Mouse (Mus musculus) layer of hippocampus, adult 6 months (tissue): ENCODE data around the gene Cyp2w1. TPM values are rescaled to one million over a fixed set of nuclear protein-coding genes. Genes with fewer than 3 reads are reported as not detected.

Source experiments
- long read RNA-seq, 2 experiments: library from polyadenylated mRNA; unstranded; transcript quantifications; one replicate each; pipeline ENCODE4 v2.0.0; 2019 to 2020
- microRNA-seq: library from miRNA; unstranded; fragments of <30 nt; microRNA quantifications from one replicate; pipeline ENCODE4 v1.2.0, GENCODE M21; 2020
- polyA plus RNA-seq: library from polyadenylated mRNA; unstranded; fragments of <200 nt; fragmentation: Nextera tagmentation; gene quantifications from 2 replicates; pipeline ENCODE4 v1.2.3, GENCODE M21; 2021

Gene Cyp2w1
- polyA plus RNA-seq, result not detected in 2 replicates
- long read RNA-seq, experiment 1, result 0 reads
- long read RNA-seq, experiment 2, result 0 reads

GRCm38 (mm10) chr5:139352317-139352716 is at the start of gene Cyp2w1:
Cyp2w1 (plus strand) TSS chr5:139352617.

DNA sequence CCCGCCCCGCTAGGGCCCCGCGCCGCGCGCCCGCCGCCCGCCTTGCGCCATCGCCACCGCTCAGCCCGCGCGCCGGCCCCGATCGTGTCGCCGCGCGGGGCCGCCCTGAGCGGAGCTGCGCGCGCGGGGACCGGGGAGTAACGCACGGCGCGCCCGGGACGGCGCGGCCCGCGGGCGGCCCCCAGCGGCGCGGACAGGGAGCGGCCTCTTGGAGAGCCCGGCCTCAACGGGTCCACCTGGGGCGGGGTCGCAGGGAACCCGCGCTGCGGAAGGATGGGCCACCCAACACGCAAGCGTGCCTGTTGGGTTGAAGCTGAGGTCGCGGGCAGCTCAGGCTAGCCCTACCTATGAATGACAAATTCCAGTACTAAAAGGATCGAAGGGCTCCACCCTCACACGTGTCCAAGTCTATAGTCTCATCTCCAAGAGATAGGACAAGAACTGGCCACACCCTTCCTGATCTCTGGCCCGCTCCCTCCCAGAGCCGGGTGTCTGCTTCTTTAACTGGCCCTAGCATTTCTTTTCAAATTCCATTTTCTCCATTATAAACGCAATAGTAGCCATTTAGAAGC is 26.9 kb upstream of the Cyp2w1 start, which contains the start of gene Adap1:
TSS of gene Adap1 (minus strand) at position 228 of the 572 bp plus-strand sequence.

DNA sequence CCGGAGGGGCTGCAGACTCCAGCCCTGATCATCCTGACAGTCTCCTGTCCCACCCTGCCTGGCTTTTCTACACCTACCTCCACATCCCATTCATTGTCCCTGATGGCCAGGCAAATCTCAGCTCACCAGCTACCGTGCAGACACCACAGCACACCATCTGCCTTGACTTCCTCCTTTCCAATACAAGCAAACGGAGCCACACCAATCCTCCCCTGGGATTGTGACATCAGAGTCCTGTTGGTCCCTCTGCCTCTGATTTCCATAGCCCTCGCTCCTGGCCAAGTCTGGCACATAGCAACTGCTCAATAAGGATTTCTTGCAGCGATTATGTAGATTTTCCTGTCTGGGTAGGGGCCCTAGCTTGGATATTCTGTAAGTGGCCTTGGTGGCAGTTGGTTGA is 1.3 kb upstream of the Cyp2w1 start, which contains the start of gene Cox19:
TSS of gene Cox19 (minus strand) at position 285 of the 400 bp plus-strand sequence.

DNA sequence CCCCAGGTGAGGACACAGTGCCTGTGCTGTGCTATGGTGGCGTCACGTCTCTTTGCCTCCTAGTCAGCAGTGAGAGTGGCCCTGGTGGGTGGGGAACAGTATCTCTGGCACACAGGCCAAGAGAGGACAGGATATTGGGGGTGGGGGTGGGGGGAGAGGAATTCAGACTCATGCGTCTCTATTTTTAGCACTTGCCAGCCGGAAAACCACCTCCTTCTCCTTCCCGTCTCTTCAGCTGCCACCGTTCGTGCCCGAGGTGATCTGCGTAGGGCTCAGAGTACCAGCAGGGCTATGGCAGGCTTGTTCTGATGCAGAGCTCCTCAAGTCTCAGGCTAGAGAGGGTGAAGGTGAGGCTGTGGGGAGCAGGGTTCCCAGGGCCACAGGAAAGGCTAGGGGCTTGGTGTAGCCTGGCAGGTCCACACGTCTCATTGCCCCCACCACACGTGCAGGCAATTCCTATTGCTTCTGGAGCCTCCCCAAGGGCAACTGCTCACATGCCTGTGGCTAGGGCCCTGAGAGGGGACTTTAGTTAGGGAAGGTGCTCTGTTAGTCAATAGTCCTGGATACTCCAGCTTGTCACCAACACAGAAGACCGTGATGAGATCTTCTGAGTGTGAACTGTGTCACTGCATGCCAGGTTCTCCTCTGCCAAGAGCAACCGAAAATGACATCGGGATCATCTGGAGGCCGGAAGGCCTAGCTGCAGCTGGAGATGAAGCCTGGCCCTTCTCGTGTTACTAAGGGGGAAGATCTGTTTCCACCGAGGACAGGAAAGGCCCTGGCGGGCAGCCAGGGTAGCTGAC is 25.3 kb downstream of the Cyp2w1 start, which contains the start of gene Gpr146:
TSS of gene Gpr146 (plus strand) at position 230 of the 803 bp plus-strand sequence.

GRCm38 (mm10) chr5:139404801-139405401 is 52.5 kb downstream of the Cyp2w1 start, which contains the start of gene C130050O18Rik:
C130050O18Rik (plus strand) TSS chr5:139405280.

Small RNA genes within 50 kb of the gene (microRNA-seq; reads per million reads assigned to microRNA genes)
- gene Mir339, result 394 reads per million, percentile 72 among the genes with 10 or more reads in this experiment

Other genes starting within 250 kb of the Cyp2w1 start
- gene Prkar1b, start 202.6 kb upstream of the Cyp2w1 start, polyA plus RNA-seq, result 377 and 380 TPM in 2 replicates
- gene Dnaaf5, start 202.4 kb upstream of the Cyp2w1 start, polyA plus RNA-seq, result 2.9 and 3.1 TPM in 2 replicates
- gene Sun1, start 152.0 kb upstream of the Cyp2w1 start, polyA plus RNA-seq, result 34.3 and 35.4 TPM in 2 replicates
- gene Get4, start 100.3 kb upstream of the Cyp2w1 start, polyA plus RNA-seq, result 68.8 and 75.4 TPM in 2 replicates
- gene Adap1, start 27.0 kb upstream of the Cyp2w1 start, polyA plus RNA-seq, result 36.4 and 43.4 TPM in 2 replicates
- 52.3 and 54.0 TPM in 2 replicates for gene Cox19, start 1.2 kb upstream of the Cyp2w1 start, polyA plus RNA-seq
- 7.1 and 10.4 TPM in 2 replicates for gene Gpr146, start 25.1 kb downstream of the Cyp2w1 start, polyA plus RNA-seq
- 0.28 and 0.44 TPM in 2 replicates for gene C130050O18Rik, start 52.7 kb downstream of the Cyp2w1 start, polyA plus RNA-seq
- 1.6 and 2.7 TPM in 2 replicates for gene Gper1, start 70.5 kb downstream of the Cyp2w1 start, polyA plus RNA-seq
- gene 3110082I17Rik, start 107.9 kb downstream of the Cyp2w1 start, polyA plus RNA-seq, result 10.8 and 12.9 TPM in 2 replicates
- gene Zfand2a, start 131.9 kb downstream of the Cyp2w1 start, polyA plus RNA-seq, result 15.7 and 18.5 TPM in 2 replicates
- 0.09 TPM in 1 of 2 replicates, not detected in the other for gene Uncx, start 190.9 kb downstream of the Cyp2w1 start, polyA plus RNA-seq